In genomic region chr6:53738206-53738605, GRCm38 (mm10) we compare ENCODE assay signal across 25 mouse cellular contexts.
"Had no signal": no experiment of that assay in that cellular context is flagged by ENCODE, and none has a peak within 500 bp of the region (broad histone marks: within the 10 kb centered on the region; RNA-seq: fewer than 3 reads in every experiment).

No protein-coding gene starts in this region.

- ATAC-seq: hindbrain, embryonic 16.5 days; inflammation-experienced regulatory T-cells, adult 6 months; intestine, embryonic 15.5 days; intestine, postnatal 0 days had no signal

- H3K9me3 ChIP-seq: heart, embryonic 10.5 days; heart, embryonic 12.5 days; hindbrain, embryonic 10.5 days; hindbrain, embryonic 12.5 days; intestine, embryonic 15.5 days; limb, embryonic 10.5 days; limb, embryonic 12.5 days; liver, embryonic 13.5 days had no signal

- H3K27ac ChIP-seq: gastrocnemius, adult 2 months; heart, embryonic 10.5 days; hindbrain, embryonic 10.5 days; hindbrain, embryonic 12.5 days; hindbrain, embryonic 14.5 days; intestine, embryonic 15.5 days; layer of hippocampus, adult 2 months; left cerebral cortex, adult 2 months; limb, embryonic 10.5 days; limb, embryonic 12.5 days; liver, embryonic 13.5 days had no signal

- DNase-seq: gastrocnemius, adult 2 months; gastrocnemius, postnatal 10 days; gastrocnemius, postnatal 25 days; heart, adult 18-20 months; heart, postnatal 10 days; heart, postnatal 4 days; kidney, adult 2 months; kidney, postnatal 10 days; kidney, postnatal 25 days; kidney, postnatal 4 days; liver; liver, embryonic 13.5 days had no signal

- H3K9ac ChIP-seq: heart, embryonic 12.5 days; hindbrain, embryonic 12.5 days; hindbrain, embryonic 14.5 days; intestine, embryonic 15.5 days; limb, embryonic 12.5 days; liver, embryonic 13.5 days had no signal

- H3K4me1 ChIP-seq: intestine, embryonic 15.5 days; limb, embryonic 12.5 days; liver, embryonic 13.5 days had no signal

- H3K4me3 ChIP-seq: gastrocnemius, adult 2 months; heart, embryonic 10.5 days; heart, embryonic 12.5 days; hindbrain, embryonic 10.5 days; hindbrain, embryonic 12.5 days; intestine, embryonic 15.5 days; layer of hippocampus, adult 2 months; left cerebral cortex, adult 2 months; limb, embryonic 10.5 days; limb, embryonic 12.5 days; liver, embryonic 13.5 days had no signal

- H3K4me2 ChIP-seq: heart, embryonic 12.5 days; hindbrain, embryonic 12.5 days; hindbrain, embryonic 14.5 days; intestine, embryonic 15.5 days; limb, embryonic 12.5 days; liver, embryonic 13.5 days had no signal

- H3K27me3 ChIP-seq: heart, embryonic 12.5 days; hindbrain, embryonic 12.5 days; intestine, embryonic 15.5 days; limb, embryonic 12.5 days; liver, embryonic 13.5 days had no signal

- H3K36me3 ChIP-seq: heart, embryonic 10.5 days; heart, embryonic 12.5 days; hindbrain, embryonic 10.5 days; hindbrain, embryonic 12.5 days; intestine, embryonic 15.5 days; limb, embryonic 10.5 days; limb, embryonic 12.5 days; liver, embryonic 13.5 days had no signal
